Comparison of ENCODE assay signal across 15 mouse cellular contexts in the genomic region with DNA sequence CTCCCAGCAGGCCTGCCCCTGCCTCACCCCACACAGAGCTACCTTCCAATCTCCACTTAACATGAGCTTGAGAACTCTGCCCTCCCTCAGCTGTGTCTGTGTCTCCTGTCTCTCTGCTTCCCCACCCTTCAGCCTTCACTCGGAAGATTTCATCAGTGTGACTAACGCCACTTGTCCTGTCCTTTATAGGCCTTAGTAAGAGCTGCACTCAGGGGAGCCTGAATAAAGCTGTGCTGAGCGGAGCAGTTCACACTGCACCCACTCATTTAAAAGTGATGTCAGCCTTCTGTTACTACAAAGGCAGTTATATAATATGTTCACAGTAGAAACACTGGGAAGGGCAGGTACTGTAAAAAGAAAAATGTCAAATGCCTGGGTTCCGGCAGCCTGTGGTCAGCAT. TPM values are rescaled to one million over a fixed set of nuclear protein-coding genes. Genes with fewer than 3 reads are reported as not detected.
DNase-seq lines count a peak whose midpoint lies in the region; ATAC-seq and TF ChIP-seq lines count a peak whose summit lies in the region.
"Had no signal": no experiment of that assay in that cellular context is flagged by ENCODE, and none has a peak within 500 bp of the region (broad histone marks: within the 10 kb centered on the region; RNA-seq: fewer than 3 reads in every experiment).

No protein-coding gene starts in this region.

- no peaks in the 10 kb centered on the region for H3K27me3 ChIP-seq in lung, postnatal 0 days (replicated peaks; ENCODE audit: insufficient read depth, low read length)
- H3K27me3 ChIP-seq: liver, embryonic 12.5 days; stomach, embryonic 15.5 days had no signal

- no peak overlapping the region for H3K4me2 ChIP-seq in lung, postnatal 0 days (replicated peaks; ENCODE audit: low read depth, low read length)
- H3K4me2 ChIP-seq: liver, embryonic 12.5 days; stomach, embryonic 15.5 days had no signal

- peak overlapping the region; percentile 28; the same call in 1 of the 2 replicates for H3K27ac ChIP-seq in lung, postnatal 0 days (ENCODE audit: low read length)
- H3K27ac ChIP-seq: liver, embryonic 12.5 days; stomach, embryonic 15.5 days had no signal

- H3K4me3 ChIP-seq in lung, postnatal 0 days (ENCODE audit: low read depth, low read length), result no peak overlapping the region
- H3K4me3 ChIP-seq: liver, embryonic 12.5 days; stomach, embryonic 15.5 days had no signal

- H3K36me3 ChIP-seq in lung, postnatal 0 days (ENCODE audit: insufficient read depth, low read length), result peaks cover 9% of the 10 kb centered on the region; the same call in 1 of the 2 replicates

- TF ChIP-seq CTCF in lung, postnatal 0 days (IDR thresholded peaks at IDR 0.05), result no peak

- peaks cover 6% of the 10 kb centered on the region; the same call in 1 of the 2 replicates for H3K4me1 ChIP-seq in lung, postnatal 0 days (ENCODE audit: insufficient read depth, low read depth, low read length)

- H3K9me3 ChIP-seq in lung, postnatal 0 days (ENCODE audit: low read length), result no peaks in the 10 kb centered on the region
- H3K9me3 ChIP-seq: liver, embryonic 12.5 days; stomach, embryonic 15.5 days had no signal

- TF ChIP-seq EP300 in lung, postnatal 0 days (IDR thresholded peaks at IDR 0.05), result 0 out of 2 replicates have a peak, but pooled peaks have one; percentile 21

- no peak for DNase-seq in frontal cortex, postnatal 14 days (ENCODE audit: low spot score in 2 of 2)
- DNase-seq in lung, postnatal 0 days (ENCODE audit: low spot score), result peak; percentile 69
- no peak for DNase-seq in lung, postnatal 14 days
- peak; percentile 60 for DNase-seq in adrenal gland, postnatal 14 days
- DNase-seq in left cerebral cortex, adult 9 months (ENCODE audit: low spot score in 2 of 2), result peak; percentile 61 to 69
- DNase-seq in thymus, adult 18-20 months, result no peak
- no peak for DNase-seq in kidney, postnatal 10 days
- DNase-seq: heart, postnatal 4 days had no signal

- H3K9ac ChIP-seq in lung, postnatal 0 days (replicated peaks; ENCODE audit: low read depth), result no peak overlapping the region
- H3K9ac ChIP-seq: liver, embryonic 12.5 days; stomach, embryonic 15.5 days had no signal

- WGBS in lung, postnatal 0 days, result 50% methylated on average over 4 of the region's 4 CpGs

- ATAC-seq in frontal cortex, adult (ENCODE audit: low TSS enrichment), result peak; percentile 85
- ATAC-seq in lung, postnatal 0 days, result peak; percentile 85
- ATAC-seq: CD4-positive, CD25-positive, alpha-beta regulatory T cell, adult 4 months; intestine, postnatal 0 days; liver, embryonic 12.5 days had no signal

RNA-seq across cellular contexts. Expression of a gene that starts 5.7 kb away (rescaled TPM):
- polyA plus RNA-seq in lung, postnatal 0 days (2015; fragmentation: Nextera tagmentation; extraction: Ambion mirVana), result 18.8 and 21.3 TPM in 2 replicates
- total RNA-seq in adrenal gland, postnatal 14 days (2021), result 36.2 and 36.6 TPM in 2 replicates

RNA-seq across cellular contexts. Expression of a gene that starts 15.1 kb away (rescaled TPM):
- 0.46 and 0.58 TPM in 2 replicates for polyA plus RNA-seq in lung, postnatal 0 days (2015; fragmentation: Nextera tagmentation; extraction: Ambion mirVana)
- 0.15 TPM in 1 of 2 replicates, not detected in the other for total RNA-seq in adrenal gland, postnatal 14 days (2021)
- total RNA-seq: layer of hippocampus, postnatal 14 days; monocyte, adult 5-6 weeks had no signal

Comparison
In these comparisons a context has a peak if more than half of its experiments do, and no peak if none do; other contexts are left out.
1. DNase-seq: peak in lung, postnatal 0 days (single experiment), adrenal gland, postnatal 14 days (single experiment) and left cerebral cortex, adult 9 months (2 of 2); none in frontal cortex, postnatal 14 days (0 of 2), lung, postnatal 14 days (single experiment), thymus, adult 18-20 months (0 of 2) and kidney, postnatal 10 days (single experiment).